Mouse (Mus musculus) G1E (cell line): ENCODE results near the gene Smok3c.

Experiments used
- CTCF ChIP-seq: IDR thresholded peaks from 2 replicates; pipeline ENCODE4 v1.5.1; 2012; ENCODE audit warnings: low read depth, low read length, inconsistent platforms, mixed read lengths
- GATA1 ChIP-seq: IDR thresholded peaks from 2 replicates; pipeline ENCODE4 v1.6.1; 2012; ENCODE audit warnings: borderline replicate concordance, low read length, inconsistent platforms, mixed read lengths

DNA sequence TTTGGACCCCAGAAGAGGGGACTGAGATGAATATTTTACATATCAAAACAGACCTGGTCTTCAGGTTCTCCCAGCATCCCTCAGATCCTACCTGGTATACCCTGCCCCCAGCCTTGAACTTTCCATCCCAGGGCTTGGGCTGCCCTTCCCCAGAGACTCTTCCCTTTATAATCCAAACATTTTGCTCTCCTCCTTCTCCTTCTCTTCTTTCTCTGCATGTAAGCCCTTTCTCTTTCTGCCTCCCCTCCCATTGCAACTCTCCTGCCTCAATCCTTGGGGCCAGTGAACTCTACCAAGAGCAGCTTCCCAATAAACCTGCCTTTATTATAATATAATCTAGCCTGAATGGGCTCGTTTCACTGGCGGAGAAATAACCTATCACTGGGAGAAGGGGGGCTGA, 30.9 kb downstream of the Smok3c start:
- TF ChIP-seq CTCF, result no peak
- TF ChIP-seq GATA1, result no peak
